Mouse (Mus musculus) testis, adult 2 months (tissue): ENCODE results near the gene Enho.

Source experiments
- CTCF ChIP-seq: fragments of 200-500 bp; IDR thresholded peaks from 2 replicates; pipeline ENCODE4 v1.5.1; 2012; ENCODE audit warnings: low read depth, mild to moderate bottlenecking, inconsistent platforms, low read length, moderate library complexity; ENCODE audit not compliant: control insufficient read depth, insufficient read depth, insufficient replicate concordance
- POLR2A ChIP-seq: fragments of 200-500 bp; IDR thresholded peaks from 2 replicates; pipeline ENCODE4 v1.6.1; 2012; ENCODE audit warnings: low read depth, mild to moderate bottlenecking, inconsistent platforms, low read length, moderate library complexity; ENCODE audit not compliant: control insufficient read depth

- TF ChIP-seq CTCF (no peak), POLR2A (no peak)
Measured at GRCm38 (mm10) chr4:41633001-41633400, 7.1 kb downstream of the Enho start.
